ENCODE assay signal across 28 mouse cellular contexts in the genomic region with DNA sequence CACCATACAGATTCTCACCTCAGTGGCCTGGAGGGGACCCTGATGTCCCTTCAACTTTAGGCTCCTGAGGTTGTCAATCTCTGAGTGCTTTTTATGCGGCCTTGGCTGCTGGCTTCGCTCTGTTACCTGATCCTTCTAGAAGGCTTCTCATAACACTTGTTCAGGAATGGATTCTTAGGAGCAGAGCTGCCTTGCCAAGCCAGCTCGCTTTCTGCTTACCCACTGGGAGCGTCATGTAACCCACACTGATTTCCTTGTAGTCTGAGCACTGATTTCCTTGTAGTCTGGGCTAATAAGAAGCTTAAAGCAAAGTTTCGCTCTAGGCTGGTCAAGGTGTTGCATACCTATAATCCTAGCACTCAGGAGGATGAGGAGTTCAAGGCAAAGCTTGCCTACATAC. TPM values are rescaled to one million over a fixed set of nuclear protein-coding genes. Genes with fewer than 3 reads are reported as not detected.
A peak's percentile ranks its signal among the peaks of the same experiment; 100 is the strongest.
DNase-seq lines count a peak whose midpoint lies in the region; ATAC-seq lines count a peak whose summit lies in the region.
"Had no signal": no experiment of that assay in that cellular context is flagged by ENCODE, and none has a peak within 500 bp of the region (broad histone marks: within the 10 kb centered on the region; RNA-seq: fewer than 3 reads in every experiment).

No protein-coding gene starts in this region.

- no peak for ATAC-seq in heart, embryonic 12.5 days (ENCODE audit: insufficient number of reproducible peaks, low FRiP score)
- ATAC-seq in stomach, embryonic 16.5 days (ENCODE audit: insufficient read depth, low FRiP score) = 0 out of 2 replicates have a peak, but pooled peaks have one; percentile 24
- no peak for ATAC-seq in midbrain, embryonic 15.5 days (replicated peaks)
- ATAC-seq: forebrain, embryonic 13.5 days; forebrain, embryonic 16.5 days; Patski had no signal

- H3K36me3 ChIP-seq in heart, embryonic 12.5 days = no peaks in the 10 kb centered on the region
- no peaks in the 10 kb centered on the region for H3K36me3 ChIP-seq in stomach, embryonic 16.5 days (ENCODE audit: control insufficient read depth, insufficient read depth, low read length)
- H3K36me3 ChIP-seq in midbrain, embryonic 15.5 days (replicated peaks) = no peaks in the 10 kb centered on the region
- H3K36me3 ChIP-seq: embryonic facial prominence, embryonic 13.5 days; forebrain, embryonic 10.5 days; G1E; heart, embryonic 10.5 days; hindbrain, embryonic 12.5 days; hindbrain, embryonic 15.5 days had no signal

- no peaks in the 10 kb centered on the region for H3K9me3 ChIP-seq in heart, embryonic 12.5 days (replicated peaks)
- H3K9me3 ChIP-seq in stomach, embryonic 16.5 days (replicated peaks; ENCODE audit: control insufficient read depth, low read length) = no peaks in the 10 kb centered on the region
- H3K9me3 ChIP-seq in midbrain, embryonic 15.5 days = no peaks in the 10 kb centered on the region
- H3K9me3 ChIP-seq: embryonic facial prominence, embryonic 13.5 days; forebrain, embryonic 10.5 days; forebrain, embryonic 13.5 days; G1E; heart, embryonic 10.5 days; hindbrain, embryonic 12.5 days; hindbrain, embryonic 15.5 days had no signal

- 77% methylated on average over 5 of the region's 5 CpGs for WGBS in heart, embryonic 12.5 days
- WGBS in stomach, embryonic 16.5 days = 80% methylated on average over 5 of the region's 5 CpGs
- 85% methylated on average over 5 of the region's 5 CpGs for WGBS in midbrain, embryonic 15.5 days

- no peak overlapping the region for H3K9ac ChIP-seq in heart, embryonic 12.5 days
- no peak overlapping the region for H3K9ac ChIP-seq in stomach, embryonic 16.5 days (ENCODE audit: low read length)
- no peak overlapping the region for H3K9ac ChIP-seq in midbrain, embryonic 15.5 days
- H3K9ac ChIP-seq: embryonic facial prominence, embryonic 13.5 days; forebrain, embryonic 13.5 days; hindbrain, embryonic 12.5 days; hindbrain, embryonic 15.5 days had no signal

- H3K4me3 ChIP-seq in heart, embryonic 12.5 days = no peak overlapping the region
- H3K4me3 ChIP-seq in stomach, embryonic 16.5 days (replicated peaks; ENCODE audit: low read length) = no peak overlapping the region
- no peak overlapping the region for H3K4me3 ChIP-seq in midbrain, embryonic 15.5 days
- H3K4me3 ChIP-seq: embryonic facial prominence, embryonic 13.5 days; forebrain, embryonic 10.5 days; forebrain, embryonic 13.5 days; heart, adult 2 months; heart, embryonic 10.5 days; hindbrain, embryonic 12.5 days; hindbrain, embryonic 15.5 days had no signal

- peaks cover 14% of the 10 kb centered on the region; the same call in 1 of the 2 replicates for H3K27me3 ChIP-seq in heart, embryonic 12.5 days (replicated peaks)
- H3K27me3 ChIP-seq in stomach, embryonic 16.5 days (ENCODE audit: control insufficient read depth, insufficient read depth, low read length) = no peaks in the 10 kb centered on the region
- no peaks in the 10 kb centered on the region for H3K27me3 ChIP-seq in midbrain, embryonic 15.5 days (replicated peaks)
- H3K27me3 ChIP-seq: embryonic facial prominence, embryonic 13.5 days; forebrain, embryonic 13.5 days; hindbrain, embryonic 12.5 days; hindbrain, embryonic 15.5 days had no signal

- no peak overlapping the region for H3K4me2 ChIP-seq in heart, embryonic 12.5 days
- no peak overlapping the region for H3K4me2 ChIP-seq in stomach, embryonic 16.5 days (ENCODE audit: low read depth, low read length)
- no peak overlapping the region for H3K4me2 ChIP-seq in midbrain, embryonic 15.5 days
- H3K4me2 ChIP-seq: embryonic facial prominence, embryonic 13.5 days; forebrain, embryonic 13.5 days; hindbrain, embryonic 12.5 days; hindbrain, embryonic 15.5 days had no signal

- DNase-seq in gastrocnemius, adult 18-20 months (ENCODE audit: low spot score) = peak; percentile 56
- DNase-seq in gastrocnemius, postnatal 10 days = no peak
- DNase-seq in heart, adult 11 months = peak; percentile 80
- no peak for DNase-seq in adrenal gland, adult 18-20 months (ENCODE audit: low spot score in 2 of 2)
- DNase-seq: adrenal gland, adult 2 months; adrenal gland, postnatal 14 days; B cell, adult 2 months; cerebellum, adult 11 months; cerebellum, adult 2 months; cerebellum, adult 9-11 months; cerebellum, postnatal 25 days; heart, adult 2 months; kidney, adult 11 months had no signal

- H3K4me1 ChIP-seq in heart, embryonic 12.5 days (replicated peaks) = no peaks in the 10 kb centered on the region
- no peaks in the 10 kb centered on the region for H3K4me1 ChIP-seq in stomach, embryonic 16.5 days (ENCODE audit: control insufficient read depth, insufficient read depth, low read length)
- no peaks in the 10 kb centered on the region for H3K4me1 ChIP-seq in midbrain, embryonic 15.5 days
- H3K4me1 ChIP-seq: embryonic facial prominence, embryonic 13.5 days; heart, embryonic 10.5 days; hindbrain, embryonic 12.5 days; hindbrain, embryonic 15.5 days had no signal

- no peak overlapping the region for H3K27ac ChIP-seq in heart, embryonic 12.5 days (ENCODE audit: poor library complexity, severe bottlenecking)
- H3K27ac ChIP-seq in stomach, embryonic 16.5 days (ENCODE audit: low read length) = peak overlapping the region; percentile 36; the same call in 1 of the 2 replicates
- H3K27ac ChIP-seq in midbrain, embryonic 15.5 days = no peak overlapping the region
- H3K27ac ChIP-seq: embryonic facial prominence, embryonic 13.5 days; forebrain, embryonic 10.5 days; forebrain, embryonic 13.5 days; heart, adult 2 months; heart, embryonic 10.5 days; hindbrain, embryonic 12.5 days; hindbrain, embryonic 15.5 days had no signal

RNA-seq across cellular contexts. Expression of a gene that starts 21.0 kb away (rescaled TPM):
- not detected for total RNA-seq in gastrocnemius, adult 18-20 months (2021)
- under 1 TPM; 0.33 to 0.61 TPM for total RNA-seq in gastrocnemius, postnatal 10 days (2021)
- 0.12 and 0.22 TPM in 2 replicates for polyA plus RNA-seq in heart, embryonic 12.5 days (2016; fragmentation: Nextera tagmentation; extraction: Ambion mirVana)
- 2.4 and 2.6 TPM in 2 replicates for polyA plus RNA-seq in stomach, embryonic 16.5 days (2015; fragmentation: Nextera tagmentation; extraction: Ambion mirVana)
- polyA plus RNA-seq in midbrain, embryonic 15.5 days (2015; fragmentation: Nextera tagmentation; extraction: Ambion mirVana) = 0.15 and 0.19 TPM in 2 replicates
- under 1 TPM in 1 of 2 experiments, not detected in 1; 0.06 TPM for total RNA-seq in adrenal gland, adult 18-20 months (2021)
- total RNA-seq: adrenal gland, adult 2 months; CH12.LX; common myeloid progenitor, adult 5-6 weeks; hematopoietic stem cell, adult 5-6 weeks had no signal
- polyA plus RNA-seq: G1E; heart, embryonic 10.5 days; Patski had no signal

RNA-seq across cellular contexts. Expression of a gene that starts 33.6 kb away (rescaled TPM):
- 10 to 100 TPM in 1 of 2 experiments, 1 to 10 TPM in 1; 9.6 to 13.1 TPM for total RNA-seq in gastrocnemius, adult 18-20 months (2021)
- 1 to 10 TPM; 7.2 to 7.5 TPM for total RNA-seq in gastrocnemius, postnatal 10 days (2021)
- polyA plus RNA-seq in heart, embryonic 12.5 days (2016; fragmentation: Nextera tagmentation; extraction: Ambion mirVana) = 2.4 TPM in 2 replicates
- polyA plus RNA-seq in stomach, embryonic 16.5 days (2015; fragmentation: Nextera tagmentation; extraction: Ambion mirVana) = 13.1 and 14.8 TPM in 2 replicates
- polyA plus RNA-seq in midbrain, embryonic 15.5 days (2015; fragmentation: Nextera tagmentation; extraction: Ambion mirVana) = 6.3 and 7.2 TPM in 2 replicates
- 1 to 10 TPM in 1 of 2 experiments, under 1 TPM in 1; 0.36 to 1.3 TPM for total RNA-seq in adrenal gland, adult 18-20 months (2021)
- total RNA-seq: common myeloid progenitor, adult 5-6 weeks; G1E; hematopoietic stem cell, adult 5-6 weeks had no signal
- polyA plus RNA-seq: G1E had no signal

Comparison
In these comparisons a context has a peak if more than half of its experiments do, and no peak if none do; other contexts are left out.
1. DNase-seq: peak in gastrocnemius, adult 18-20 months (single experiment) and heart, adult 11 months (single experiment); none in gastrocnemius, postnatal 10 days (single experiment) and adrenal gland, adult 18-20 months (0 of 2).